Mouse (Mus musculus): Measurements from ENCODE around the gene Dcaf1. TPM values are rescaled to one million over a fixed set of nuclear protein-coding genes. Genes with fewer than 3 reads are reported as not detected.

Dcaf1 gene
- 2.2 and 5.9 TPM in 2 replicates for polyA plus RNA-seq (2012; ENCODE audit: low replicate concordance)

DNA sequence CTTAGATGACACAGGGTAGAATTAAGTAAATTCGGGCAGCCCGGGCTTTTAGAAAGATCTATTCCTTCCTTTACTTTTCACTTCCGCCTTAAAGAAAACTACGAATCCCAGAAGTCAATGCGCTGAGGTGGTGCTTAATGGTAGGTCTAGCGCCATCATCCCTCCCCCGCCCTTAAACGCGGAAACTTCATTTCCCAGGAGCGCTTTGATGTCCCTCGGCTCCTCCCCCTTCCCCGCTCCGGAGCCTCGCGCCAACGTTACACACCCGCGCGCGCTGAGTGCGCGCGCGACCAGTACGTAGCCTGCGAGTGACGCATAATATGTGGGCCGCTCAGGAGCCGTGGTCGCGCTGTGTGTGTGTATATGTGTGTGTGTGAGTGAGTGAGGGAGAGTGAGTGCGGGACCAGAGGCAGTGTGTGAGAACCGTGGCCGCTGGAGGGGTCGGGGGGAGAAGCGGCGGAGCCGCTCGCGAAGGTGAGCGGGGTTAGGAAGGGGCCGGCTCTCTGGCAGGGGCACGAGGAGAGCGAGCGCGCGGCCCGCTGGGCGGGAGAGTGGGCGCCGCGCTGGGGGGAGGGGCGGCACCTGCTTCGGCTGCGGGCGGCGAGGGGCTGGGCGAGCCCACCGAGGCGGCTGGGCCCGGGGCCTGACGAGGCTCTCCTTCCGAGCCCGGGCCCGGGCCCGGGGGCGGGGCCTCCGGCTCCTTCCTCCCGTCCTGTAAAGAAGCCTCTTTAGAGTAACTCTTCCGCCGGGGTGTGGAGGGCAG, at the start of gene Dcaf1:
Gene Dcaf1, plus strand, starts transcription at position 257 of the 763 bp plus-strand sequence.

DNA sequence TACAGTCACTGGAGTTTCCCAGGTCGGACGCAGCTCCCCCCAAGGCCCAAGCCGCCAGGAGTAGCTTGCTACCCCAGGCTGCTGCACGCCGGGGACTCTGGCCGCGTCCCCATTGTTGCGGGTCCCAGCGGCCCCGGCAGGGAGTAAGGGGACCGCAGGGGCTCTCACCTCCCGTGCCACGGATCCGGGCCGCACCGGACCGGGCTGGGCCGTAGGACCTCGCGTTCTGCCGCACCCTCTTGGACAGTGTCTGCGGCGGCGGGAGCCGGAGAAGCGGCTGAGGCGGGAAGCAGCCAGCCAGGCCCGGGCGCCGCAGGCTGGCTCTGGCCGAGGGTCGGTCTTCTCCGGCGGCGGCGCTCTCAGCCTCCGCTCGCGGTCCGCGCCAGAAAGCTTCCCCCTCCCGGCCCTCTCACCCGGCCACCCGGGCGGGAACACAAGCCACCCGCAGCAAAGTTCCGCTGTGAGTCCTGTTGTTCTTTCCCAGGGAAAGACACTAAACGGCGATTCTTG, 32.8 kb upstream of the Dcaf1 start, which contains the start of gene Rad54l2:
Gene Rad54l2, minus strand, starts transcription at position 383 of the 510 bp plus-strand sequence.

DNA sequence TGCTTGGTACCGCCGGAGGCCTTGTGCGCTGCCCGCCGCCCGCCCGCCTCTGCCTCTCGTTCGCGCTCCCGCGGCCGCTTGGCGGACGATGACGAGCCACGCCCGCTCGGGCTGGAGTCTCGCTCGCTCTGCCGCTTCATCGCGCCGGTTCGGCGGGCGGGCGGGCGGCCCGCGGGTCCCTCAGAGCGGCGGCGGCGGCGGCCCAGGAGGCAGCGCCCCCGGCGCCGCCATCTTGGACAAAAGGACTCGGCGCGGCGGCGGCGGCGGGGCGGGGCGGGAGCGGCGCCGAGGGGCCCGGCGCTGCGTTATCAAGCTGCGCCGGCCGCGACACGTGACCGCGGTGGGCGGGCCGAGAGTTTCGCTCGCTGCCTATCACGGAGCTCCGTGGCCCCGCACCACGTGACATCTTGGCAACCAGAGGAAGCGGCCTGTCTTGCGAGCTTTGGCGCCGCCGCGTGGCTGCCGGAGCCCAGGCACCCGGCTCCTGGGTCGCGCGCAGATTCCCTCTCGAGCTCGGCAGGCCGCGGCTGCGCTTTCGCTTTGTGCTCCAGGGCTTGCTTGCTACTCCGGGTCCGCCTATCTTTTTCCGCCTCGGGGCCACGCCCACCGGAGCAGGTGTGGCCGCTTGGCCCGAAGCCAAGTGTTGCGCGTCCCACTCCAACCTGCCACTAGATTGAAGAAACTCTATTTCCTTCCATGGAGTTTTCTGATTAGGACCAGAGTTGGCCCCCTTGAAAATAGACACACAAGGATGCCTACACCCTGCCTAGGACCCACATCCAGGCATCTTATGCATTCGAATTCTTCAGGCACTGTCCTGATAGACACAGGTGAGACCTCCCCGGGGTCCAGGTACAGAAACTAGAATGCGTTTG, 65.4 kb downstream of the Dcaf1 start, which contains the start of gene Rbm15b:
Gene Rbm15b, minus strand, starts transcription at position 601 of the 875 bp plus-strand sequence.

DNA sequence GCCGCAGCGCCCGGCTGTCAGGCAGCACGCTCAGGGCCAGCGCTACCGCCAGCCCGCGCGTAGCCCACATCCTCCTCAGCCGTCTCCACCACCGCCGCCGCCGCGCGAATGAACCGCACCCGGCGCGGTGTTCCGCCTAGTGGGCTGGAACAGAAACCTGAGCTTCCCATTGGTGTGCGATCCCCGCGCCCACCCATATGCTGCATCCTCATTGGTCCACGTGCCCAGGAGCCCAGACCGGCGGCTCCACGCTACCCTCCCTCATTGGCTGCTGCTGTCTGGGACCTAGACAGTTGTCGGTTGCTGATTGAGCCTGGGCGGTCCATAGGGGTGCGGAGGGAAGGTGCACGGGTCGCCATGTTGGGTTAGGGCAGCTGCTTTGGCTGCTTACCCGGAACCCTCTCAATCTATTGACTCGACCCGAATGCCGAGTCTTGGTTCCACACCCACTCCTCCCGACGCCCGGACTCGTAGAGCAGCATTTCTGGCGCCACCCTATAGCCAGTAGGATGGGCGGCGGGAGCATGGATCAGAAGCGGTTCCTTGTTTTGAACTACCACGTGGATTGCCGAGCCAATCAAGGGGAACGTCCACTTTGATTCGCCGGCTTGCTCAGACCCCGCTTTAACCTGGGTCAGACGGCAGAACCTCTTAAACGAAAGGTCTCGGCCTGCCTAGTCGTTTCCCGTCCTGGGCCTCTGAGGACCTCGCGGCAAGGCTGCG, 70.3 kb downstream of the Dcaf1 start, which contains the start of gene Manf:
Gene Manf, minus strand, starts transcription at position 151 of the 723 bp plus-strand sequence.

Other genes with a start within 250 kb of the Dcaf1 start
- gene Iqcf6, start 195.3 kb upstream of the Dcaf1 start, polyA plus RNA-seq (2012; ENCODE audit: low replicate concordance): not detected in 2 replicates
- gene Grm2, start 165.8 kb upstream of the Dcaf1 start, polyA plus RNA-seq (2012; ENCODE audit: low replicate concordance): not detected in 2 replicates
- 60.6 and 119 TPM in 2 replicates for gene Tex264, start 135.9 kb upstream of the Dcaf1 start, polyA plus RNA-seq (2012; ENCODE audit: low replicate concordance)
- 5.4 and 5.9 TPM in 2 replicates for gene Rad54l2, start 32.7 kb upstream of the Dcaf1 start, polyA plus RNA-seq (2012; ENCODE audit: low replicate concordance)
- 25.8 and 31.0 TPM in 2 replicates for gene Rbm15b, start 65.6 kb downstream of the Dcaf1 start, polyA plus RNA-seq (2012; ENCODE audit: low replicate concordance)
- gene Manf, start 70.1 kb downstream of the Dcaf1 start, polyA plus RNA-seq (2012; ENCODE audit: low replicate concordance): 69.4 and 104 TPM in 2 replicates

Measured in hematopoietic multipotent progenitor cell, adult 10-12 weeks (in vitro differentiated cells).